Mouse (Mus musculus): ENCODE results near the gene Rhox8.
"Not testable (repeated sequence)": the region's sequence is repeated elsewhere in the genome, so short reads cannot be mapped to it uniquely, and the experiment has no call there.

Rhox8 gene

DNA sequence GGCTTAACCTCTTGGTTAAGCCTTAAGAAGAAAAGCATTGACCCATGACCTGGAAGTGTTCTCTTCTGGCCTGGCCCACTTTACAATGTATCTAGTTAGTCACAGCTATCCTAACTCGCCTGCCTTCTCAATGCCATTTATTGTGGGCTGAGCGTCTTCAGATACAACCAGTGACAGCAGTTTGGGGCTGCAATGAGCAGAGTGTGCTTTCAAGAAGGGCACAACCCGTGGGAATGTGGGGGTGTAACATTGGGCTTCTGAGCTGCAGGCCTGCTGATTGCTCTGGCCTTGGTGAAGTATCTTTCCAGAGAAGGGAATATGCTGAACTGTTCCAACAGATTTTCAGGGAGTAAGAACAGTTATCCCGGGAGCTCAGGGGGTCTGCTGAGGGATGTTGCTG lies at the start of gene Rhox8:
Gene Rhox8 (minus strand): TSS at position 101 of the 400 bp plus-strand sequence.
- no peak for DNase-seq (ENCODE audit: low spot score in 2 of 2)

DNA sequence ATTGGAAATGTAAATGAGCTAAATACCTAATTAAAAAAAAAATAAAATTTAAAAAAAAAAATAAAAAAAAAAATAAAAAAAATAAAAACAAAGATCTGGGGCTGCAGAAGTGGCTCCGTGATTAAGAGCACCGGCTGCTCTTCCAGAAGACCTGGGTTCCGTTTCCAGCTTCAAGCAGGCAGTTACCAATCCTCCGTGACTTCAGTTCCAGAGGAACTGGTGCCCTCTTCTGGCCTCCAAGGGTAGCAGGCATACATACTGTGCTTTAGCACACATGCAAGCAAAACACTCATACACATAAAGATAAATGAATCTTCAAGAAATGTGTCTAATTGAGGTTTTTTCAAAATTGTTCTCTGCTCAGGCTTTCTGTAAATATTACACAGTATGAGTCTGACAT lies 37.6 kb upstream of the Rhox8 start:
- DNase-seq (ENCODE audit: low spot score in 2 of 2): no peak

DNA sequence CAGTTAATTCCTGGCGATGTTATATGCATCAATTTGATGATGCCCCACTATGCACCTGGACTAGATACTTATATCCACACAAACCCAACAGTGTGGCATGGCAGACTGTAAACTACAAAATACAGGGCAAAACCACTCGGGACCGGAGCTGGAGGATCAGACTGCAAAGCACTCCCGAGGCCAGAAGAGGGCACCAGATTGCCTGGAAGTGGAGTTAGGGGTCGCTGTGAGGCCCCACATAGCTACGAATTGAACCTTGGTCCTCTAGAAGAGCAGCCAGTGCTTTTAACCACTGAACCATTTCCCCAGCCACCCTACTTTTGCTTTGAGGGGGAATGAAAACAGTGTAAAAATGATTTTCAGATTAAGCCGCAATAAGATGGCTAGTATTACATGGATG lies 29.8 kb upstream of the Rhox8 start:
- DNase-seq (ENCODE audit: low spot score in 2 of 2): no peak

DNA sequence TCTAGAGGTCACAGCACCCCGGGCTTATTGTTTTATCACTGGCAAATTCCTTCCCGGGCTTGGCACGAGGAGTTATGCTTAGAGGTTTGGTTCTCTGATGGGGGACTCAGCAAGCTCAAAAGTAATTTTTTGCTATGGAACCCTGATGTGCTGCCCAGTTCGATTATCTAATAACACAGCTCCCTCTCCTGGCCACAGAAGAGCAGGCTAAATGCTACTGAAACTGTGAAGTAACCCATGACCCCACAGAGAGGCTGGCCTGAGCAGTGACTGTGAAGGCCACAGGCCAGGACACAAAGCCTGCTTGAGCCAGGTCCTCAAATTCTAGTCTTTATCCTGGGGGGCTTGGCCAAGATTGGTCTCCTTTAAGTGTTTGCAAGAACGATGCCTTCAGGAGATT lies 25.0 kb upstream of the Rhox8 start:
- no peak for DNase-seq (ENCODE audit: low spot score in 2 of 2)

DNA sequence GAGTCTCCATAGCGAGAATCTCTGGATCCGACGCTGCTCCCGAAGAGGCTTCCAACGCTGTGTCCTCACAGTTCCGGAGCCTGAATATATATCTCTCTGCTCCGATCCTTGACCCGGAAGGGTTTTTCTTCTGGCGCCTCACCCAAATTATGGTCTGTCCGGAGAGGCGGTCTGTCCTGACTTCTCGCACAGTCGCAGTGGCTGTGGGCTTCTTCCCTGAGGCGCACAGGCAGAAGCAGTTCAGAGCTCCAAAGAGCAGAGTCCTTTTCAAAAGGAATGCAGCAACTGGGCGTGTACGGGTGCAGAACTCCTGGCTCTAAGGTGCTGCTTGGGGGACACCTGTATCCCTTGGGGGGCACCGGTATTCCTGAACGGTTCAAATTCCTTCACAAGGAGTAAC lies 22.9 kb upstream of the Rhox8 start, which contains the start of gene Rhox9:
Gene Rhox9 (minus strand): TSS at position 101 of the 400 bp plus-strand sequence.
- DNase-seq (ENCODE audit: low spot score in 2 of 2): not testable (repeated sequence)

DNA sequence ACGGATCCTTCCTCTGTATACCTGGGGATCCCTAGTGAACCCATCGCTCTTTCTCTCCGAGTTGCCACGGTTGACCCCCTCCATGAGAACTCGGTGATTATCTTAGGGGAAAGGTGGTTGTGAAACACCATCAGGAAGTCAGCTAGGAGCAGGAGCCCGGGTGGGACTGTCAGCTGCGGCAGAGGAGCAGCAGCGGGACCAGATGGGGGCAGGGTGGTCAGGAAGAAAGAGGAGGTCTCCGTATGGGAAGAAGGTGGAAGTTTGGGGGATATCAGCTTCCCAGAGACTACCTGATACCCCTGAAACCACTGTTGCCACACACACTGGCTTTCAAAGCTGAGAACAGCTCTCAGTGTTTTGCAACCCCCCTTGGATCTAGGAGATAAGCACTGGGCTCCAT lies 18.4 kb upstream of the Rhox8 start, which contains the start of gene Rhox7b:
Gene Rhox7b (minus strand): TSS at position 101 of the 400 bp plus-strand sequence.
- not testable (repeated sequence) for DNase-seq (ENCODE audit: low spot score in 2 of 2)

DNA sequence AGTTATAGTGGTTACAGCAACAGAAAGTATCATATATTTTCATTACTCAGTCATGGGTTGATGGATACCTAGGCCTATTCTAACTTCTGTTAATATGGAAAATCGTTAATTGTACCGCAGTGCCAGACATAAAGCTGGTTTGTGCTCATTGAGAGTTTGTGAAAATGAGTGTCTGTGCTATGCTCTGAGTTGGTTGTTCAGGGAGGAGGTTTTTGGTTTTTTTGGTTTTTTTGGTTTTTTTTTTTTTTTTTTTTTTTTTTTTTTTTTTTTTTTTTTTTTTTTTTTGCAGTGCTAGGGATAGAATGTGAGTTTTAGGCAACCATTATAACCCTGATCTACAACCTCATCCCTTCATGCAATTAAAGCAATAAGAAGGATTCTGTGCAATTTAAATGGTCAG lies 7.1 kb downstream of the Rhox8 start:
- DNase-seq (ENCODE audit: low spot score in 2 of 2): no peak

DNA sequence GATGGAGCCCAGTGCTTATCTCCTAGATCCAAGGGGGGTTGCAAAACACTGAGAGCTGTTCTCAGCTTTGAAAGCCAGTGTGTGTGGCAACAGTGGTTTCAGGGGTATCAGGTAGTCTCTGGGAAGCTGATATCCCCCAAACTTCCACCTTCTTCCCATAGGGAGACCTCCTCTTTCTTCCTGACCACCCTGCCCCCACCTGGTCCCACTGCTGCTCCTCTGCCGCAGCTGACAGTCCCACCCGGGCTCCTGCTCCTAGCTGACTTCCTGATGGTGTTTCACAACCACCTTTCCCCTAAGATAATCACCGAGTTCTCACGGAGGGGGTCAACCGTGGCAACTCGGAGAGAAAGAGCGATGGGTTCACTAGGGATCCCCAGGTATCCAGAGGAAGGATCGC lies 47.4 kb downstream of the Rhox8 start, which contains the start of gene Rhox7a:
Gene Rhox7a (plus strand): TSS at position 301 of the 400 bp plus-strand sequence.
- DNase-seq (ENCODE audit: low spot score in 2 of 2): not testable (repeated sequence)

DNA sequence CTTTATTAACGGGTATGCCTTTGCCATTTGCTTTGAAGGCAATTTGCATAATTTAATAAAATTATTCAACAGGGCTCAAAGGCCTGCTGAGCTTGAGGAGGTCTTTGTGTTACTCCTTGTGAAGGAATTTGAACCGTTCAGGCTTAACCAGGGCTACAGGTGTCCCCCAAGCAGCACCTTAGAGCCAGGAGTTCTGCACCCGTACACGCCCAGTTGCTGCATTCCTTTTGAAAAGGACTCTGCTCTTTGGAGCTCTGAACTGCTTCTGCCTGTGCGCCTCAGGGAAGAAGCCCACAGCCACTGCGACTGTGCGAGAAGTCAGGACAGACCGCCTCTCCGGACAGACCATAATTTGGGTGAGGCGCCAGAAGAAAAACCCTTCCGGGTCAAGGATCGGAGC lies 52.1 kb downstream of the Rhox8 start, which contains the start of gene Rhox6:
Gene Rhox6 (plus strand): TSS at position 301 of the 400 bp plus-strand sequence.
- not testable (repeated sequence) for DNase-seq (ENCODE audit: low spot score in 2 of 2)

All from heart, adult 9 months (tissue).